Mouse (Mus musculus): ENCODE results near the gene Gpatch2. TPM values are rescaled to one million over a fixed set of nuclear protein-coding genes. Genes with fewer than 3 reads are reported as not detected.

Gene Gpatch2
- polyA plus RNA-seq, 1 experiment from 2014 or later: 30.4 TPM

DNA sequence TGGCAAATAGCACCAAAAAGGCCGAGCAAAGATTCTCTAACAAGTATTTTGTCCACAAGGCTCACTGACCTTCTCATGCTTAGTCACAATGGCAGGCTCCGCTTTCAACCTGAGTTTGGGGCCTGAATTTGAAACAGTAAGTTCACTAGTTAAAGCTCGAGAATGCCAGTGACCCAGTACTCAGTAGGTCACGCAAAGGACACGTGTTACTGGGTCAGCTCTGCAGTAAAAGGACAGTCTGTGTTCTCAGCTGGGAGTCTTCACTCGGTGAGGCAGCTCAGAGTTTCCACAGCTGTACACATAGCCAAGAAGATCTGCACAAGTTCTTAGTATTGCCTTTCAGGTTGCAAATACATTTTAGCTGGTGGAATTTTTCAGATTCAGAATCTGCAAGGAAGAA lies 21.0 kb downstream of the Gpatch2 start:
- Histone ChIP-seq H3K36me3 (ENCODE audit: control insufficient read depth, insufficient read depth, low read length) (no peaks in the 10 kb centered on the region; the same call in 1 of the 2 replicates), H3K9me3 (ENCODE audit: control insufficient read depth, low read length) (no peaks in the 10 kb centered on the region), H3K4me3 (ENCODE audit: low read depth, low read length) (no peak overlapping the region), H3K4me1 (ENCODE audit: control insufficient read depth, insufficient read depth, low read length) (no peaks in the 10 kb centered on the region), H3K27ac (ENCODE audit: low read depth, low read length) (no peak overlapping the region), H3K9ac (ENCODE audit: low read length) (no peak overlapping the region), H3K4me2 (ENCODE audit: low read depth) (no peak overlapping the region), H3K27me3 (ENCODE audit: control insufficient read depth, insufficient read depth, low read length) (no peaks in the 10 kb centered on the region)
- DNase-seq (ENCODE audit: low spot score): peak; percentile 27
- WGBS: 56% methylated on average over 6 of the region's 6 CpGs
- ATAC-seq (ENCODE audit: insufficient read depth, low FRiP score, low TSS enrichment): no peak

DNA sequence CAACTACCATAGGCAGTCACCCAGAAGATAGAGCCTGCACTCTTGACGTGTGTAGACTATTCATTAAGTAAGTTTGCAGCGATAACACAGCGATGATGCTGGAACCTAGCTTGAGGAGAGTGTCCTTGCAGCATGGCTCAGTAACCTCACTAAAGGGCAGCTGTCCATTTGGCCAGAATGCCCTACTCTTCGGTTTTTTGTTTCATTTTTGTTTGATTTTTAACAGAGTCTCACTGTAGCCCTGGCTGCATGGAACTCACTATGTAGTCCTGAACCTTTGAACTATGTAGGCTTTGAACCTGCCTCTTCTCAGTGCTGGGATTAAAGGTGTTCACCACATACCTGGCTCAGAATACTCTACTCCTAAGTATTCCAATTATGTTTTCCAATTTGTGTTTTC lies 22.8 kb downstream of the Gpatch2 start:
- Histone ChIP-seq H3K36me3 (ENCODE audit: control insufficient read depth, insufficient read depth, low read length) (no peaks in the 10 kb centered on the region; the same call in 1 of the 2 replicates), H3K9ac (ENCODE audit: low read length) (no peak overlapping the region), H3K9me3 (ENCODE audit: control insufficient read depth, low read length) (no peaks in the 10 kb centered on the region), H3K27me3 (ENCODE audit: control insufficient read depth, insufficient read depth, low read length) (no peaks in the 10 kb centered on the region), H3K4me3 (ENCODE audit: low read depth, low read length) (no peak overlapping the region), H3K27ac (ENCODE audit: low read depth, low read length) (no peak overlapping the region), H3K4me1 (ENCODE audit: control insufficient read depth, insufficient read depth, low read length) (no peaks in the 10 kb centered on the region), H3K4me2 (ENCODE audit: low read depth) (no peak overlapping the region)
- DNase-seq (ENCODE audit: low spot score) (no peak), ATAC-seq (ENCODE audit: insufficient read depth, low FRiP score, low TSS enrichment) (no peak)
- 89% methylated on average over 4 of the region's 4 CpGs for WGBS

DNA sequence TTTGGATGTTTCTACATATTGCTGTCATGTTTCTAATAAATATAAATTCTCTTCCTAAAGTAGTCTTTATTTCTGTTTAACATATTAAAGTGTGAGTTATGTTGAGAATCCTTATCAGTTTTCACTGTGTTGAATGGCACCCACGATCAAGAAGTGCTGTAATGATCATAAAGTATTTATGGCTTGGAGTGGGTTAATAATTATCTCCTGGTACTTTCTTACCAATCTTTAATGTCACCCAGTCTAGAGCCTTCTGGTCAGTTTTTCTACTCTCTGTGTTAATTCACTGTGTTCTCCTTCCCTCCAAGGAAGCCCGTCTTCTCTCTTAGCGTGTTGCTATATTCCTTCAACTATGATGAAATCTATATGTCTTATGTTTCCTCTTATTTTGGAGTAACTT lies 25.0 kb downstream of the Gpatch2 start:
- no peaks in the 10 kb centered on the region for H3K36me3 ChIP-seq (ENCODE audit: control insufficient read depth, insufficient read depth, low read length)
- WGBS: 98% methylated on average over 3 of the region's 3 CpGs

DNA sequence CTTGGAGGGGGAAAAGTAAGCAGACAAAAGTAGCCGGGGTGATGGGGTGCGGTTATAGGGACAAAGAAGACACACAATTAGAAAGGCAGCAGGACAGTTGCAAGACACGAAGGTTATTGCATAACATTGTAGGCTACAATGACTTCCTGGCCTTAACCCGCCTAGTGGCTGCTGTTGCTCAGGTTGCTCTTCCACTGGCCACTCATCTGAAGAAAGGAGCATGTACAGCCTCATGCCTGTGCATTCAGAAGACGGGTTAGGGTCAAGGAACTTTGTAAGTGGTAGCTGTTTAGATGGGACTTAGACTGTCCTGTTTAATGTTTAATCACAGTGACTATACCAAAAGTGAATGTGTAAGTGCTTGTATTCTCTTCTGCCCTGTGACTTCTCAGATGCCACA lies 26.0 kb downstream of the Gpatch2 start:
- WGBS: 85% methylated on average over 5 of the region's 5 CpGs
- no peak for ATAC-seq (ENCODE audit: insufficient read depth, low FRiP score, low TSS enrichment)
- H3K27ac ChIP-seq (ENCODE audit: low read depth, low read length): no peak overlapping the region
- H3K4me1 ChIP-seq (ENCODE audit: control insufficient read depth, insufficient read depth, low read length): no peaks in the 10 kb centered on the region
- H3K27me3 ChIP-seq (ENCODE audit: control insufficient read depth, insufficient read depth, low read length): no peaks in the 10 kb centered on the region
- no peak overlapping the region for H3K4me2 ChIP-seq (ENCODE audit: low read depth)
- no peak overlapping the region for H3K4me3 ChIP-seq (ENCODE audit: low read depth, low read length)
- no peaks in the 10 kb centered on the region for H3K36me3 ChIP-seq (ENCODE audit: control insufficient read depth, insufficient read depth, low read length)
- H3K9ac ChIP-seq (ENCODE audit: low read length): no peak overlapping the region
- no peaks in the 10 kb centered on the region for H3K9me3 ChIP-seq (ENCODE audit: control insufficient read depth, low read length)
- DNase-seq (ENCODE audit: low spot score): no peak

More for the DNA sequence above, 25.0 kb downstream of the Gpatch2 start:
- Histone ChIP-seq H3K27ac (ENCODE audit: low read depth, low read length) (no peak overlapping the region), H3K4me1 (ENCODE audit: control insufficient read depth, insufficient read depth, low read length) (no peaks in the 10 kb centered on the region), H3K27me3 (ENCODE audit: control insufficient read depth, insufficient read depth, low read length) (no peaks in the 10 kb centered on the region), H3K4me3 (ENCODE audit: low read depth, low read length) (no peak overlapping the region), H3K9ac (ENCODE audit: low read length) (no peak overlapping the region), H3K4me2 (ENCODE audit: low read depth) (no peak overlapping the region), H3K9me3 (ENCODE audit: control insufficient read depth, low read length) (no peaks in the 10 kb centered on the region)
- no peak for ATAC-seq (ENCODE audit: insufficient read depth, low FRiP score, low TSS enrichment)
- no peak for DNase-seq (ENCODE audit: low spot score)

DNA sequence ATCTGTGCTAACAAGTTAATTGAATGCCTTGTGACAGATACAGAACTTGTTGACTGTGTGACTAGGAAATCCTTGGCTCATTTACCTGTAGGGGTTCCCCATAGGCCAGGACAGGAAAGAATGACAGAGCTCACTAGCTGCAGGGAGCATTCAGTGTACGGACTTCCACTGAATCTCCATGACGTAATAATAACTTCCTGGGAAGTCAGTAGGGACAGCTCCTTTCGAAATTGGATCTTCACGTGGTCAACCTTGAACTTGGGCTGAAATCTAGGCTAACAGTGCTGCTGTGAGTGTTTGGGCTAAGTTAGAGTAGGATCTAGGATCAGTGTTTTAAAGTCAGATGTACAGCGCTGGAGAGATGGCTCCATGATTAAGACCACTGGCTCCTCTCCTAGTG lies 29.4 kb downstream of the Gpatch2 start:
- 77% methylated on average over 5 of the region's 5 CpGs for WGBS

DNA sequence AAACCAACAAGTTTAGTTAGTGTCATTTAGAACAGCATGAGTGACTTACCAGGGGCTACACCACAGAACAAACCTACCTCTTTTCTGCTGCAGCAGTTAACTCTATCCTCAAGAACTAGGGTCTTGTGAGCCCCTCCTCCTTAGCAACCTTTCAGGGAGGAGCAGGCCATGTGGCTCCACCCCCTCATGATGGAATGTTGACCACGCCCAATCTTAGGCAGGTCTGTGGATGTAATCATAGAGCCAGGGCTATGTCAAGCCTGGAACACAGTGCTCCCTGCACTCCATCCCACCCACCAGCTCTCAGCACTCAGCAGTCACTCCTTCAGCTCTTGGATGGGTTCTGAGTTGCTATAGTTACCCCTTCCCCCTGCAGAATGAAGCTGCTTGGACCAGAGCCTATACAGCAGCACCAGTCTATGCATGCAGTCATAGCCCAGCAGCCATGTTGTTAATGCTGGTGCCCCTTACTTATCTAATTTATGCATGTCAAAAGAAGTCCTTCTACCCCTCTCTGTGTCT lies 35.5 kb downstream of the Gpatch2 start:
- ATAC-seq (ENCODE audit: insufficient read depth, low FRiP score, low TSS enrichment): no peak
- Histone ChIP-seq H3K4me2 (ENCODE audit: low read depth) (no peak overlapping the region), H3K9ac (ENCODE audit: low read length) (no peak overlapping the region), H3K4me3 (ENCODE audit: low read depth, low read length) (no peak overlapping the region), H3K27me3 (ENCODE audit: control insufficient read depth, insufficient read depth, low read length) (no peaks in the 10 kb centered on the region), H3K27ac (ENCODE audit: low read depth, low read length) (no peak overlapping the region), H3K36me3 (ENCODE audit: control insufficient read depth, insufficient read depth, low read length) (no peaks in the 10 kb centered on the region), H3K9me3 (ENCODE audit: control insufficient read depth, low read length) (no peaks in the 10 kb centered on the region), H3K4me1 (ENCODE audit: control insufficient read depth, insufficient read depth, low read length) (no peaks in the 10 kb centered on the region)
- DNase-seq (ENCODE audit: low spot score): no peak
- 88% methylated on average over 1 of the region's 1 CpGs for WGBS

More for the DNA sequence above, 29.4 kb downstream of the Gpatch2 start:
- Histone ChIP-seq H3K4me3 (ENCODE audit: low read depth, low read length) (no peak overlapping the region), H3K27ac (ENCODE audit: low read depth, low read length) (no peak overlapping the region), H3K4me1 (ENCODE audit: control insufficient read depth, insufficient read depth, low read length) (no peaks in the 10 kb centered on the region), H3K9ac (ENCODE audit: low read length) (no peak overlapping the region), H3K9me3 (ENCODE audit: control insufficient read depth, low read length) (no peaks in the 10 kb centered on the region), H3K36me3 (ENCODE audit: control insufficient read depth, insufficient read depth, low read length) (no peaks in the 10 kb centered on the region), H3K27me3 (ENCODE audit: control insufficient read depth, insufficient read depth, low read length) (no peaks in the 10 kb centered on the region), H3K4me2 (ENCODE audit: low read depth) (no peak overlapping the region)
- DNase-seq (ENCODE audit: low spot score) (no peak), ATAC-seq (ENCODE audit: insufficient read depth, low FRiP score, low TSS enrichment) (no peak)

DNA sequence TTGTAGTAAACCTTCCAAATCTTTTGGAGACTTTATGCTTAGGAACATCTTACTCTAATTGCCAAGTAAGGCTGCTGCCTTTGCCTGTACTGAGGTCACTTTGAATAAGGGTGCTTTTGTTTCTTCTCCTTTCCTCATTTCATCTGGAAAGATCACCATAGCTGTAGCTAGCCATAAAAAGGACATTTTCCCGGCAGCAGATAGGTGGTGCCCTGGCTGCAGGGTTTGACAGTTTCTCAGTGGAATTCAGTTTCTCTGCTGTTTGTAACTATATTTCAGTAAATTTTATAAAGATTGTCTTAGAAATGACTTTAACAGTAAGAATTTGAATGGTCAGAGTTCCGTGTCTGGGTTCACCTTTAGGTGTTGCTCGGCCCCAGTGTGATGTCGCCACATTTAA lies 43.4 kb downstream of the Gpatch2 start:
- H3K9ac ChIP-seq (ENCODE audit: low read length): no peak overlapping the region
- no peaks in the 10 kb centered on the region for H3K27me3 ChIP-seq (ENCODE audit: control insufficient read depth, insufficient read depth, low read length)
- H3K4me2 ChIP-seq (ENCODE audit: low read depth): no peak overlapping the region
- DNase-seq (ENCODE audit: low spot score): no peak
- ATAC-seq (ENCODE audit: insufficient read depth, low FRiP score, low TSS enrichment): no peak
- no peaks in the 10 kb centered on the region for H3K36me3 ChIP-seq (ENCODE audit: control insufficient read depth, insufficient read depth, low read length)
- no peak overlapping the region for H3K4me3 ChIP-seq (ENCODE audit: low read depth, low read length)
- 73% methylated on average over 4 of the region's 4 CpGs for WGBS
- no peak overlapping the region for H3K27ac ChIP-seq (ENCODE audit: low read depth, low read length)
- no peaks in the 10 kb centered on the region; the same call in 1 of the 2 replicates for H3K4me1 ChIP-seq (ENCODE audit: control insufficient read depth, insufficient read depth, low read length)
- no peaks in the 10 kb centered on the region for H3K9me3 ChIP-seq (ENCODE audit: control insufficient read depth, low read length)

DNA sequence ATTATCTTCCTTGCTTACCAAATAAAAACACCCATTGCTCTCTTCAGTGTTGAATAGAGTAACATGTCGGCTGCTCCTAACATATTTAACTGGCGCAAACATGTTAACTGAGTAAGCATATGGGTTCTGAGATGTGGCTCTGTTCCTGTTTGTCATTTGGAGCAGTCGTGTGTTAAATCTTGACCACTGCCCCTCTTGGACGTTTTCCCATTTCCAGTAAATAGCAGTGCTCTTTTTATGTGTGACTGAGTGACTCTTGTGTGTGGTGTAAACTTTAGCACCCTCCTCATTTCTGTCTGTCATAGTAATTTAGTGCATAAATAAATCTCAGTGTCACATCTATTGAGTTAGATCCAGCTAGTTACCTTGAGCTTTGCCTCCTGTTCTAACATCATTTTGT lies 52.3 kb downstream of the Gpatch2 start:
- H3K36me3 ChIP-seq (ENCODE audit: control insufficient read depth, insufficient read depth, low read length): no peaks in the 10 kb centered on the region
- 68% methylated on average over 4 of the region's 4 CpGs for WGBS
- no peak overlapping the region for H3K27ac ChIP-seq (ENCODE audit: low read depth, low read length)
- no peaks in the 10 kb centered on the region for H3K9me3 ChIP-seq (ENCODE audit: control insufficient read depth, low read length)
- no peaks in the 10 kb centered on the region for H3K4me1 ChIP-seq (ENCODE audit: control insufficient read depth, insufficient read depth, low read length)
- DNase-seq (ENCODE audit: low spot score): no peak
- no peak overlapping the region for H3K4me2 ChIP-seq (ENCODE audit: low read depth)
- no peak overlapping the region for H3K4me3 ChIP-seq (ENCODE audit: low read depth, low read length)
- H3K9ac ChIP-seq (ENCODE audit: low read length): no peak overlapping the region
- no peak for ATAC-seq (ENCODE audit: insufficient read depth, low FRiP score, low TSS enrichment)
- no peaks in the 10 kb centered on the region for H3K27me3 ChIP-seq (ENCODE audit: control insufficient read depth, insufficient read depth, low read length)

DNA sequence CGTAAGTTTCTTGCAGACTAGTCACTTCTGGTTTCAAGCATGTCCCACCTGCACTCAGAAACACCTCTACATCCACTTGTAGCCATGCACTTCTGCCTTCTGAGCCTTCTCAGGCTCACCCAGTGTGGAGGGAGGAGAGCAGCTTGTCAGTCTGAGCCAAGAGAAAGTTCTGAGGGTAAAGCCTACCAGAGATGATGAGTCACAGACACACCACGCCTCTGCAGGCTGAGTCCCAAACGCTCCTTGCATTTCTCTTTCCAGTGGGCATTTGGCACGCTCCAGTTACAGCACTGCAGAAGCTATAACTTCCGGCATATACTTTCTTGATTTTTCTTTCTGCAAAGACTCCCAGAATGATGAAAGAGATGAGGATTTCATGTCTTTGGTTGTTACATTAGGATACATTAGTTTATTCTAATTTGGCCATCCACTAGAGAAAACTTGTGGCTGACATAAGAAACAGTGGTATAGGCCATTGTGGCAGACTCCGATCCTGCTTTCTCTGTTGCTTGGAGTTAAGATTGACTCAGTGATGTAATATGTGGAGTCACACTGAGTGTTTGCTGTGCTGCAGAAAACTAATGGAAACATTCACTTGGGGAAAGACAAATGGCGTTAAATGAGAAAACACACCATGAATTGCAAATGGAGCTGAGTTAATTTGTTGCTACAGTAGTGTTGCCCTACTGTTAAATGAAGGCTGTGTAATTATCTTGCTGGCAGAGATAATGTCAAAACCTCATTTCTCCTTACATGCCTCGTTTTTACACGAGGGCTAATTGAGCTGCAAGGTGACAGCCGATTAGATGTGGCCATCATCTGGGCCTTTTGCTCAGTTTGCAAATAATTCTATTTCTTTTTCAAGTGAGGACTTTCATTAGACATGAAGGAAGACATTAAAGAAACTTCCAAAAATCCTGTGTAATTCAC lies 55.3 kb downstream of the Gpatch2 start:
- Histone ChIP-seq H3K27me3 (ENCODE audit: control insufficient read depth, insufficient read depth, low read length) (no peaks in the 10 kb centered on the region), H3K36me3 (ENCODE audit: control insufficient read depth, insufficient read depth, low read length) (no peaks in the 10 kb centered on the region), H3K27ac (ENCODE audit: low read depth, low read length) (no peak overlapping the region), H3K4me1 (ENCODE audit: control insufficient read depth, insufficient read depth, low read length) (no peaks in the 10 kb centered on the region), H3K4me2 (ENCODE audit: low read depth) (no peak overlapping the region), H3K9ac (ENCODE audit: low read length) (no peak overlapping the region), H3K4me3 (ENCODE audit: low read depth, low read length) (no peak overlapping the region), H3K9me3 (ENCODE audit: control insufficient read depth, low read length) (no peaks in the 10 kb centered on the region)
- ATAC-seq (ENCODE audit: insufficient read depth, low FRiP score, low TSS enrichment) (no peak), DNase-seq (ENCODE audit: low spot score) (no peak)
- WGBS: 65% methylated on average over 10 of the region's 10 CpGs

Measured in neural tube, embryonic 11.5 days (tissue).